Mouse (Mus musculus) spleen, postnatal 4 days (tissue): ENCODE results near the gene Smg1.
"Not testable (repeated sequence)": the region's sequence is repeated elsewhere in the genome, so short reads cannot be mapped to it uniquely, and the experiment has no call there.

ENCODE experiments used
- DNase-seq, 2 experiments: peaks; one replicate each; pipeline ENCODE4 v3.0.0; 2022; ENCODE audit warnings: low spot score in 2 of 2

Gene Smg1

GRCm38 (mm10) chr7:118249563-118249962 lies 6.1 kb upstream of the Smg1 start:
- no peak for DNase-seq

- no peak for DNase-seq
Measured at GRCm38 (mm10) chr7:118248069-118248468, 4.6 kb upstream of the Smg1 start.

- no peak for DNase-seq
Measured at GRCm38 (mm10) chr7:118245260-118245659, 1.8 kb upstream of the Smg1 start.

GRCm38 (mm10) chr7:118242911-118243412 lies 508 bp downstream of the Smg1 start:
- DNase-seq: no peak

- no peak for DNase-seq
Measured at GRCm38 (mm10) chr7:118242309-118242708, 1.2 kb downstream of the Smg1 start.

- no peak for DNase-seq
Measured at GRCm38 (mm10) chr7:118240402-118240801, 3.1 kb downstream of the Smg1 start.

- DNase-seq: no peak
Measured at GRCm38 (mm10) chr7:118239996-118240395, 3.5 kb downstream of the Smg1 start.

- no peak for DNase-seq
Measured at GRCm38 (mm10) chr7:118236949-118237348, 6.5 kb downstream of the Smg1 start.

- no peak for DNase-seq
Measured at GRCm38 (mm10) chr7:118234236-118234635, 9.2 kb downstream of the Smg1 start.

GRCm38 (mm10) chr7:118232613-118233012 lies 10.9 kb downstream of the Smg1 start:
- DNase-seq: no peak

- DNase-seq: no peak
Measured at GRCm38 (mm10) chr7:118219777-118220176, 23.7 kb downstream of the Smg1 start.

GRCm38 (mm10) chr7:118206396-118206795 lies 37.1 kb downstream of the Smg1 start:
- no peak for DNase-seq

GRCm38 (mm10) chr7:118195756-118196155 lies 47.7 kb downstream of the Smg1 start:
- no peak for DNase-seq

GRCm38 (mm10) chr7:118185878-118186277 lies 57.6 kb downstream of the Smg1 start:
- DNase-seq: no peak

GRCm38 (mm10) chr7:118184604-118185003 lies 58.9 kb downstream of the Smg1 start:
- DNase-seq: no peak

- no peak for DNase-seq
Measured at GRCm38 (mm10) chr7:118181123-118181522, 62.3 kb downstream of the Smg1 start.

- no peak for DNase-seq
Measured at GRCm38 (mm10) chr7:118179782-118180181, 63.7 kb downstream of the Smg1 start.

- no peak for DNase-seq
Measured at GRCm38 (mm10) chr7:118175821-118176355, 67.6 kb downstream of the Smg1 start.

- DNase-seq: not testable (repeated sequence)
Measured at GRCm38 (mm10) chr7:118170125-118170524, 73.3 kb downstream of the Smg1 start.

- DNase-seq: no peak
Measured at GRCm38 (mm10) chr7:118163006-118163405, 80.5 kb downstream of the Smg1 start.

GRCm38 (mm10) chr7:118160121-118160520 lies 83.3 kb downstream of the Smg1 start:
- DNase-seq: no peak

- no peak for DNase-seq
Measured at GRCm38 (mm10) chr7:118156461-118156860, 87.0 kb downstream of the Smg1 start.

GRCm38 (mm10) chr7:118154150-118154549 lies 89.3 kb downstream of the Smg1 start:
- DNase-seq: no peak

GRCm38 (mm10) chr7:118143602-118144001 lies 99.9 kb downstream of the Smg1 start:
- no peak for DNase-seq
